Mouse (Mus musculus) yolk sac, embryonic 10.5 days (tissue): ENCODE data around the gene Stx8.

Experiments
- DNase-seq: peaks from one replicate; pipeline ENCODE4 v3.0.0-alpha.2; 2017; ENCODE audit warnings: low spot score

The Stx8 gene

GRCm38 (mm10) chr11:67975252-67975651 is 9.3 kb downstream of the Stx8 start:
- no peak for DNase-seq

GRCm38 (mm10) chr11:67983564-67983963 is 17.6 kb downstream of the Stx8 start:
- DNase-seq, result no peak

GRCm38 (mm10) chr11:67991240-67991639 is 25.2 kb downstream of the Stx8 start:
- no peak for DNase-seq

- no peak for DNase-seq
Observed at GRCm38 (mm10) chr11:67995965-67996364, 30.0 kb downstream of the Stx8 start.

- no peak for DNase-seq
Observed at GRCm38 (mm10) chr11:67998905-67999304, 32.9 kb downstream of the Stx8 start.

- no peak for DNase-seq
Observed at GRCm38 (mm10) chr11:67999629-68000028, 33.6 kb downstream of the Stx8 start.

- no peak for DNase-seq
Observed at GRCm38 (mm10) chr11:68004191-68004590, 38.2 kb downstream of the Stx8 start.

GRCm38 (mm10) chr11:68006216-68006789 is 40.3 kb downstream of the Stx8 start:
- peak; percentile 15 for DNase-seq

- DNase-seq, result no peak
Observed at GRCm38 (mm10) chr11:68007645-68008044, 41.7 kb downstream of the Stx8 start.

GRCm38 (mm10) chr11:68009377-68009776 is 43.4 kb downstream of the Stx8 start:
- no peak for DNase-seq

- DNase-seq, result no peak
Observed at GRCm38 (mm10) chr11:68012207-68012606, 46.2 kb downstream of the Stx8 start.

GRCm38 (mm10) chr11:68018191-68018590 is 52.2 kb downstream of the Stx8 start:
- DNase-seq, result no peak

- DNase-seq, result no peak
Observed at GRCm38 (mm10) chr11:68019156-68019555, 53.2 kb downstream of the Stx8 start.

GRCm38 (mm10) chr11:68021976-68022375 is 56.0 kb downstream of the Stx8 start:
- no peak for DNase-seq

GRCm38 (mm10) chr11:68022895-68023294 is 56.9 kb downstream of the Stx8 start:
- no peak for DNase-seq

GRCm38 (mm10) chr11:68023811-68024369 is 57.9 kb downstream of the Stx8 start:
- no peak for DNase-seq

- no peak for DNase-seq
Observed at GRCm38 (mm10) chr11:68026590-68026989, 60.6 kb downstream of the Stx8 start.

GRCm38 (mm10) chr11:68029079-68029478 is 63.1 kb downstream of the Stx8 start:
- DNase-seq, result no peak

- no peak for DNase-seq
Observed at GRCm38 (mm10) chr11:68029871-68030270, 63.9 kb downstream of the Stx8 start.

- DNase-seq, result no peak
Observed at GRCm38 (mm10) chr11:68030771-68031170, 64.8 kb downstream of the Stx8 start.

GRCm38 (mm10) chr11:68032448-68032847 is 66.5 kb downstream of the Stx8 start:
- no peak for DNase-seq

- no peak for DNase-seq
Observed at GRCm38 (mm10) chr11:68033331-68033926, 67.4 kb downstream of the Stx8 start.

GRCm38 (mm10) chr11:68034422-68034821 is 68.4 kb downstream of the Stx8 start:
- no peak for DNase-seq
